Comparison of ENCODE assay signal across 11 mouse cellular contexts in genomic region chr2:156310945-156311344, GRCm38 (mm10). TPM values are rescaled to one million over a fixed set of nuclear protein-coding genes. Genes with fewer than 3 reads are reported as not detected.
DNase-seq lines count a peak whose midpoint lies in the region; ATAC-seq lines count a peak whose summit lies in the region.
"Had no signal": no experiment of that assay in that cellular context is flagged by ENCODE, and none has a peak within 500 bp of the region (broad histone marks: within the 10 kb centered on the region; RNA-seq: fewer than 3 reads in every experiment).

No protein-coding gene starts in this region.

- no peaks in the 10 kb centered on the region; the same call in 1 of the 2 replicates for H3K4me1 ChIP-seq in kidney, embryonic 14.5 days (ENCODE audit: control insufficient read depth, insufficient read depth, low read length)
- peaks cover 10% of the 10 kb centered on the region for H3K4me1 ChIP-seq in embryonic facial prominence, embryonic 12.5 days
- peaks cover 13% of the 10 kb centered on the region for H3K4me1 ChIP-seq in hindbrain, embryonic 16.5 days (ENCODE audit: control insufficient read depth, insufficient read depth, low read depth, low read length)
- peaks cover 12% of the 10 kb centered on the region for H3K4me1 ChIP-seq in midbrain, embryonic 16.5 days (ENCODE audit: control insufficient read depth, insufficient read depth, low read length)

- peaks cover 7% of the 10 kb centered on the region; the same call in 1 of the 2 replicates for H3K36me3 ChIP-seq in kidney, embryonic 14.5 days (ENCODE audit: control insufficient read depth, insufficient read depth, low read length)
- peaks cover 14% of the 10 kb centered on the region for H3K36me3 ChIP-seq in embryonic facial prominence, embryonic 12.5 days
- peaks cover 7% of the 10 kb centered on the region; the same call in 1 of the 2 replicates for H3K36me3 ChIP-seq in hindbrain, embryonic 16.5 days (ENCODE audit: control insufficient read depth, insufficient read depth, low read length)
- H3K36me3 ChIP-seq in midbrain, embryonic 16.5 days (ENCODE audit: control insufficient read depth, insufficient read depth, low read length): no peaks in the 10 kb centered on the region

- no peak for DNase-seq in kidney, adult 8-10 months
- DNase-seq in yolk sac, embryonic 10.5 days (ENCODE audit: low spot score): no peak
- no peak for DNase-seq in right cerebral cortex, adult 18-20 months
- DNase-seq in T-cell, adult 2 months (ENCODE audit: low spot score): no peak
- DNase-seq: kidney, postnatal 10 days; right cerebral cortex, postnatal 25 days had no signal

- H3K9me3 ChIP-seq in kidney, embryonic 14.5 days (ENCODE audit: control insufficient read depth, low read length): no peaks in the 10 kb centered on the region
- no peaks in the 10 kb centered on the region for H3K9me3 ChIP-seq in embryonic facial prominence, embryonic 12.5 days
- no peaks in the 10 kb centered on the region for H3K9me3 ChIP-seq in hindbrain, embryonic 16.5 days (ENCODE audit: control insufficient read depth, low read length)
- no peaks in the 10 kb centered on the region for H3K9me3 ChIP-seq in midbrain, embryonic 16.5 days (replicated peaks; ENCODE audit: control insufficient read depth, low read length, poor library complexity, severe bottlenecking)

- WGBS in kidney, embryonic 14.5 days: 91% methylated on average over 5 of the region's 5 CpGs
- WGBS in embryonic facial prominence, embryonic 12.5 days: 91% methylated on average over 5 of the region's 5 CpGs
- WGBS in hindbrain, embryonic 16.5 days: 93% methylated on average over 5 of the region's 5 CpGs
- WGBS in midbrain, embryonic 16.5 days: 92% methylated on average over 5 of the region's 5 CpGs

- no peak overlapping the region for H3K9ac ChIP-seq in kidney, embryonic 14.5 days (ENCODE audit: low read depth, low read length)
- H3K9ac ChIP-seq in embryonic facial prominence, embryonic 12.5 days: no peak overlapping the region
- H3K9ac ChIP-seq in hindbrain, embryonic 16.5 days (ENCODE audit: low read depth, low read length): no peak overlapping the region
- H3K9ac ChIP-seq in midbrain, embryonic 16.5 days (ENCODE audit: low read depth, low read length): peak overlapping the region; percentile 94

- no peak for ATAC-seq in kidney, embryonic 14.5 days (ENCODE audit: low FRiP score, low TSS enrichment)
- no peak for ATAC-seq in embryonic facial prominence, embryonic 12.5 days (ENCODE audit: insufficient number of reproducible peaks, insufficient read depth, low FRiP score, low TSS enrichment)
- no peak for ATAC-seq in hindbrain, embryonic 16.5 days
- ATAC-seq in midbrain, embryonic 16.5 days: no peak

- no peaks in the 10 kb centered on the region for H3K27me3 ChIP-seq in kidney, embryonic 14.5 days (ENCODE audit: control insufficient read depth, insufficient read depth, low read length)
- no peaks in the 10 kb centered on the region for H3K27me3 ChIP-seq in embryonic facial prominence, embryonic 12.5 days
- no peaks in the 10 kb centered on the region for H3K27me3 ChIP-seq in hindbrain, embryonic 16.5 days (replicated peaks; ENCODE audit: control insufficient read depth, insufficient read depth, low read length)
- no peaks in the 10 kb centered on the region for H3K27me3 ChIP-seq in midbrain, embryonic 16.5 days (ENCODE audit: control insufficient read depth, insufficient read depth, low read depth, low read length)

- H3K4me2 ChIP-seq in kidney, embryonic 14.5 days (replicated peaks; ENCODE audit: low read depth, low read length): peak overlapping the region; percentile 77; the same call in 1 of the 2 replicates
- peak overlapping the region; percentile 82 for H3K4me2 ChIP-seq in embryonic facial prominence, embryonic 12.5 days (replicated peaks)
- peak overlapping the region; percentile 68 for H3K4me2 ChIP-seq in hindbrain, embryonic 16.5 days (ENCODE audit: low read length)
- peak overlapping the region; percentile 75 for H3K4me2 ChIP-seq in midbrain, embryonic 16.5 days (ENCODE audit: low read length)

- H3K27ac ChIP-seq in kidney, embryonic 14.5 days (ENCODE audit: low read depth, low read length): no peak overlapping the region
- H3K27ac ChIP-seq in embryonic facial prominence, embryonic 12.5 days: no peak overlapping the region
- H3K27ac ChIP-seq in hindbrain, embryonic 16.5 days (ENCODE audit: low read depth, low read length): peak overlapping the region; percentile 98; the same call in 1 of the 2 replicates
- peak overlapping the region; percentile 96; the same call in 1 of the 2 replicates for H3K27ac ChIP-seq in midbrain, embryonic 16.5 days (ENCODE audit: low read length)

- no peak overlapping the region; the same call in 1 of the 2 replicates for H3K4me3 ChIP-seq in kidney, embryonic 14.5 days (ENCODE audit: low read length)
- H3K4me3 ChIP-seq in embryonic facial prominence, embryonic 12.5 days: peak overlapping the region; percentile 89; the same call in 1 of the 2 replicates
- H3K4me3 ChIP-seq in hindbrain, embryonic 16.5 days (ENCODE audit: low read length): peak overlapping the region; percentile 93; the same call in 1 of the 2 replicates
- H3K4me3 ChIP-seq in midbrain, embryonic 16.5 days (ENCODE audit: low read depth, low read length): peak overlapping the region; percentile 93; the same call in 1 of the 2 replicates

RNA-seq across cellular contexts. Expression of gene Cnbd2, which starts 1.2 kb away (rescaled TPM):
- polyA plus RNA-seq in kidney, embryonic 14.5 days (2014; fragmentation: Nextera tagmentation; extraction: Ambion mirVana): 4.5 and 6.4 TPM in 2 replicates
- 5.1 and 5.6 TPM in 2 replicates for polyA plus RNA-seq in embryonic facial prominence, embryonic 12.5 days (2016; fragmentation: Nextera tagmentation; extraction: Ambion mirVana)
- polyA plus RNA-seq in hindbrain, embryonic 16.5 days (2015; fragmentation: Nextera tagmentation; extraction: Ambion mirVana): 6.2 and 6.8 TPM in 2 replicates
- 5.9 and 7.0 TPM in 2 replicates for polyA plus RNA-seq in midbrain, embryonic 16.5 days (2015; fragmentation: Nextera tagmentation; extraction: Ambion mirVana)
- polyA plus RNA-seq: erythroblast, embryonic 14.5 days had no signal

RNA-seq across cellular contexts. Expression of gene Scand1, which starts 1.6 kb away (rescaled TPM):
- 74.2 TPM in 2 replicates for polyA plus RNA-seq in kidney, embryonic 14.5 days (2014; fragmentation: Nextera tagmentation; extraction: Ambion mirVana)
- polyA plus RNA-seq in embryonic facial prominence, embryonic 12.5 days (2016; fragmentation: Nextera tagmentation; extraction: Ambion mirVana): 106 and 119 TPM in 2 replicates
- 77.3 and 84.0 TPM in 2 replicates for polyA plus RNA-seq in hindbrain, embryonic 16.5 days (2015; fragmentation: Nextera tagmentation; extraction: Ambion mirVana)
- 79.3 and 82.1 TPM in 2 replicates for polyA plus RNA-seq in midbrain, embryonic 16.5 days (2015; fragmentation: Nextera tagmentation; extraction: Ambion mirVana)

Comparison
In these comparisons a context has a peak if more than half of its experiments do, and no peak if none do; other contexts are left out.
1. H3K27ac ChIP-seq: peak in hindbrain, embryonic 16.5 days (single experiment) and midbrain, embryonic 16.5 days (single experiment); none in kidney, embryonic 14.5 days (single experiment) and embryonic facial prominence, embryonic 12.5 days (single experiment).
2. Peak in every context shown above with its lines, with median percentiles within 50 percentile points of each other: H3K4me2 ChIP-seq.